Comparison of ENCODE assay signal across 10 mouse cellular contexts in the genomic region with DNA sequence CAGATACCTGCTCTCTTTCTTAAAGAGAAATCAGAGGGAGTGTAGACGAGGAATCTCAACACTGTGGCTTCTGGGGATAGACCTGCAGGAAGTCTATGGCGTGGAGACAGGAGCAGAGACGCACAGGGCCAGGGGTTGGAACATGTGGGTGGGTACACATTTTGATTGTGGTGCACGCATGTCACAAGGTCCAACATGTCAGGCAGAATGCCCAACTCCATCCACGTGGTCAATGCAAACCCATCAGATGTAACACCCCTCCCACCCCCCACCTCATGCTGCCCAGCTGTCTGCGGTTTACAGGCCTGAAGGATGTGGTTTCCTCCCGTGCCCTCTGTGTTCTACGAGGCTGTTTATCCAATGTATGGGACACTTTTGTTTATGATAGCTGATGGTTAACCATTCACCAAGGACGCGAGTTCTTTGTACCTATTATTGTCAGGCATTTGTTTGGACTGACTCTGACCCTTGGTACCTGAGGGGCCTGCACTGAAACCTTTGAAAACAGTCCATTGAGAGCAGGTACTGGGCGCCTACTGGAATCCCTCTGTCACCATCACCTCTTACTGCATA.
DNase-seq lines count a peak whose midpoint lies in the region; ATAC-seq lines count a peak whose summit lies in the region.
"Had no signal": no experiment of that assay in that cellular context is flagged by ENCODE, and none has a peak within 500 bp of the region (broad histone marks: within the 10 kb centered on the region; RNA-seq: fewer than 3 reads in every experiment).

No protein-coding gene starts in this region.

- peaks cover 20% of the 10 kb centered on the region for H3K27me3 ChIP-seq in forebrain, embryonic 10.5 days (ENCODE audit: poor library complexity, severe bottlenecking)
- 0 out of 2 replicates have a peak, but pooled peaks cover 5% of the 10 kb centered on the region for H3K27me3 ChIP-seq in forebrain, embryonic 13.5 days
- no peaks in the 10 kb centered on the region; the same call in 1 of the 2 replicates for H3K27me3 ChIP-seq in embryonic facial prominence, embryonic 13.5 days
- no peaks in the 10 kb centered on the region for H3K27me3 ChIP-seq in kidney, embryonic 14.5 days (ENCODE audit: control insufficient read depth, insufficient read depth, low read length)

- H3K27ac ChIP-seq in forebrain, embryonic 10.5 days = peak overlapping the region; percentile 66
- H3K27ac ChIP-seq in forebrain, embryonic 13.5 days = no peak overlapping the region
- H3K27ac ChIP-seq in embryonic facial prominence, embryonic 13.5 days = peak overlapping the region; percentile 82
- H3K27ac ChIP-seq in kidney, embryonic 14.5 days (ENCODE audit: low read depth, low read length) = no peak overlapping the region
- H3K27ac ChIP-seq: lung, embryonic 15.5 days had no signal

- H3K36me3 ChIP-seq in forebrain, embryonic 10.5 days (replicated peaks) = no peaks in the 10 kb centered on the region
- no peaks in the 10 kb centered on the region for H3K36me3 ChIP-seq in forebrain, embryonic 13.5 days (ENCODE audit: poor library complexity, severe bottlenecking)
- H3K36me3 ChIP-seq in embryonic facial prominence, embryonic 13.5 days = no peaks in the 10 kb centered on the region
- H3K36me3 ChIP-seq in kidney, embryonic 14.5 days (ENCODE audit: control insufficient read depth, insufficient read depth, low read length) = no peaks in the 10 kb centered on the region
- H3K36me3 ChIP-seq: lung, embryonic 15.5 days had no signal

- no peak overlapping the region for H3K9ac ChIP-seq in forebrain, embryonic 13.5 days
- H3K9ac ChIP-seq in embryonic facial prominence, embryonic 13.5 days = no peak overlapping the region
- H3K9ac ChIP-seq in kidney, embryonic 14.5 days (ENCODE audit: low read depth, low read length) = no peak overlapping the region
- H3K9ac ChIP-seq: lung, embryonic 15.5 days had no signal

- peaks cover 23% of the 10 kb centered on the region for H3K4me1 ChIP-seq in forebrain, embryonic 10.5 days
- H3K4me1 ChIP-seq in forebrain, embryonic 13.5 days = peaks cover 17% of the 10 kb centered on the region
- peaks cover 20% of the 10 kb centered on the region for H3K4me1 ChIP-seq in embryonic facial prominence, embryonic 13.5 days
- H3K4me1 ChIP-seq in kidney, embryonic 14.5 days (ENCODE audit: control insufficient read depth, insufficient read depth, low read length) = peaks cover 18% of the 10 kb centered on the region
- H3K4me1 ChIP-seq: lung, embryonic 15.5 days had no signal

- intact Hi-C loops in left cerebral cortex, postnatal 36 days (cut with DNase I) = loop anchor here (10.0 kb wide), 1 partner anchor 139 kb away; a partner anchor contains a TSS

- H3K9me3 ChIP-seq in forebrain, embryonic 10.5 days = no peaks in the 10 kb centered on the region
- H3K9me3 ChIP-seq in forebrain, embryonic 13.5 days (replicated peaks) = no peaks in the 10 kb centered on the region
- no peaks in the 10 kb centered on the region for H3K9me3 ChIP-seq in embryonic facial prominence, embryonic 13.5 days
- no peaks in the 10 kb centered on the region for H3K9me3 ChIP-seq in kidney, embryonic 14.5 days (ENCODE audit: control insufficient read depth, low read length)
- H3K9me3 ChIP-seq: lung, embryonic 15.5 days had no signal

- WGBS in forebrain, embryonic 10.5 days = 84% methylated on average over 11 of the region's 11 CpGs
- WGBS in forebrain, embryonic 13.5 days = 82% methylated on average over 11 of the region's 11 CpGs
- 72% methylated on average over 11 of the region's 11 CpGs for WGBS in embryonic facial prominence, embryonic 13.5 days
- 41% methylated on average over 11 of the region's 11 CpGs for WGBS in kidney, embryonic 14.5 days

- ATAC-seq in forebrain, embryonic 13.5 days = no peak
- no peak for ATAC-seq in embryonic facial prominence, embryonic 13.5 days (ENCODE audit: insufficient number of reproducible peaks, insufficient read depth, low FRiP score, low TSS enrichment, low read depth)
- ATAC-seq in kidney, embryonic 14.5 days (ENCODE audit: low FRiP score, low TSS enrichment) = 0 out of 2 replicates have a peak, but pooled peaks have one; percentile 68
- peak; percentile 88 for ATAC-seq in megakaryocyte progenitor cell, adult 5-6 weeks (replicated peaks; ENCODE audit: poor library complexity)
- ATAC-seq in activated CD4-positive, CD25-positive, alpha-beta regulatory T cell, adult 4 months = no peak

- no peak overlapping the region for H3K4me2 ChIP-seq in forebrain, embryonic 13.5 days
- H3K4me2 ChIP-seq in embryonic facial prominence, embryonic 13.5 days = no peak overlapping the region
- no peak overlapping the region for H3K4me2 ChIP-seq in kidney, embryonic 14.5 days (replicated peaks; ENCODE audit: low read depth, low read length)
- H3K4me2 ChIP-seq: lung, embryonic 15.5 days had no signal

- DNase-seq in forebrain, embryonic 10.5 days (ENCODE audit: extremely low spot score, low spot score) = no peak
- DNase-seq in c-Kit-positive CD71-positive TER-119-positive erythroid progenitor cells, embryonic 14.5 days (ENCODE audit: low spot score) = no peak
- no peak for DNase-seq in left cerebral cortex, postnatal 36 days (ENCODE audit: low spot score in 2 of 2)
- DNase-seq: cerebellum, postnatal 14 days had no signal

- no peak overlapping the region for H3K4me3 ChIP-seq in forebrain, embryonic 10.5 days
- H3K4me3 ChIP-seq in forebrain, embryonic 13.5 days = no peak overlapping the region
- H3K4me3 ChIP-seq in embryonic facial prominence, embryonic 13.5 days = no peak overlapping the region
- no peak overlapping the region for H3K4me3 ChIP-seq in kidney, embryonic 14.5 days (ENCODE audit: low read length)
- H3K4me3 ChIP-seq: lung, embryonic 15.5 days had no signal

Comparison
In these comparisons a context has a peak if more than half of its experiments do, and no peak if none do; other contexts are left out.
1. H3K27ac ChIP-seq: peak in forebrain, embryonic 10.5 days (single experiment) and embryonic facial prominence, embryonic 13.5 days (single experiment); none in forebrain, embryonic 13.5 days (single experiment) and kidney, embryonic 14.5 days (single experiment).
2. ATAC-seq: peak in kidney, embryonic 14.5 days (single experiment) and megakaryocyte progenitor cell, adult 5-6 weeks (single experiment); none in forebrain, embryonic 13.5 days (single experiment), embryonic facial prominence, embryonic 13.5 days (single experiment) and activated CD4-positive, CD25-positive, alpha-beta regulatory T cell, adult 4 months (single experiment).